Mouse (Mus musculus) thymus, adult 2 months (tissue): Measurements from ENCODE around the gene 6030458C11Rik.

Experiments used
- CTCF ChIP-seq: fragments of 200-500 bp; IDR thresholded peaks from 2 replicates; pipeline ENCODE4 v1.5.1; 2012; ENCODE audit warnings: mild to moderate bottlenecking, control low read depth, low read length, moderate library complexity, borderline replicate concordance; ENCODE audit not compliant: control insufficient read depth, poor library complexity, insufficient read depth; ENCODE audit errors: extremely low read depth
- POLR2A ChIP-seq: fragments of 200-500 bp; IDR thresholded peaks from 2 replicates; pipeline ENCODE4 v1.6.1; 2012; ENCODE audit warnings: mild to moderate bottlenecking, low read length, control low read depth, moderate library complexity; ENCODE audit not compliant: control insufficient read depth, poor library complexity, insufficient read depth; ENCODE audit errors: extremely low read depth

DNA sequence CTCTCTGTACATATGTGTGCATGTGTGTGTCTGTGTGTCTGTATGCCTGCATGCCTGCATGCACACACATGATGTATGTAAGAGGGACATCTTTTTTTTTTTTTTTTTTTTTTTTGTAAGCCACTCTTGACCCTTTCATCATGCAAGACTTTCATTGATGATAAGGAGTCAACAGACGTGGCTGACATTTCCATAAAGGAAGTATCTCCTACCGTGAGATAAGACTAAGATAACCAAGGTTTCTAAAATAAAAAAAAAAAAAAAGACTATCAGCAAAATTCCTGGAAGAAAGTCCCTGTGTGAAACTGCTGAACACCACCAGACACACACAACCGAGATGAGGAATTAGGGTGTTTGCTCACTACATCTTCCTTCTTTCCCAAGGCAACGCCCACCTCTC, 57.6 kb downstream of the 6030458C11Rik start:
- TF ChIP-seq CTCF, result no peak
- TF ChIP-seq POLR2A, result no peak
